Mouse (Mus musculus) limb, embryonic 11.5 days (tissue): ENCODE measurements around the gene Rps19bp1. TPM values are rescaled to one million over a fixed set of nuclear protein-coding genes. Genes with fewer than 3 reads are reported as not detected.

Experiments
- ATAC-seq: fragments of 200-750 bp; cut with Nextera tagmentation; 2 replicates; pipeline ENCODE4 v1.8.0; 2017; ENCODE audit warnings: low read depth; ENCODE audit not compliant: insufficient number of reproducible peaks, low FRiP score, low TSS enrichment
- DNase-seq: peaks from one replicate; pipeline ENCODE4 v3.0.0-alpha.2; 2015; ENCODE audit warnings: low spot score
- H3K27ac ChIP-seq: fragments of 300-500 bp; sonication (generic); replicated peaks from 2 replicates; pipeline ENCODE4 v1.5.1; 2014; ENCODE audit warnings: low read depth, mild to moderate bottlenecking, low read length
- H3K27me3 ChIP-seq: fragments of 300-500 bp; sonication (generic); 2 replicates; pipeline ENCODE4 v1.6.1; 2014; ENCODE audit warnings: mild to moderate bottlenecking, low read length, mixed read lengths; ENCODE audit not compliant: control insufficient read depth, insufficient read depth
- H3K36me3 ChIP-seq: fragments of 300-500 bp; sonication (generic); 2 replicates; pipeline ENCODE4 v1.6.1; 2014; ENCODE audit warnings: mild to moderate bottlenecking, low read length, moderate library complexity, mixed read lengths; ENCODE audit not compliant: control insufficient read depth, insufficient read depth
- H3K4me1 ChIP-seq: fragments of 300-500 bp; sonication (generic); 2 replicates; pipeline ENCODE4 v1.6.1; 2014; ENCODE audit warnings: low read length, mixed read lengths; ENCODE audit not compliant: control insufficient read depth, insufficient read depth
- H3K4me2 ChIP-seq: fragments of 300-500 bp; sonication (generic); 2 replicates; pipeline ENCODE4 v1.6.1; 2014; ENCODE audit warnings: low read depth, mild to moderate bottlenecking, moderate library complexity; ENCODE audit not compliant: severe bottlenecking
- H3K4me3 ChIP-seq: fragments of 300-500 bp; sonication (generic); 2 replicates; pipeline ENCODE4 v1.5.1; 2014; ENCODE audit warnings: low read depth, low read length
- H3K9ac ChIP-seq: fragments of 300-500 bp; sonication (generic); 2 replicates; pipeline ENCODE4 v1.6.1; 2014; ENCODE audit warnings: mild to moderate bottlenecking, low read length
- H3K9me3 ChIP-seq: fragments of 300-500 bp; sonication (generic); 2 replicates; pipeline ENCODE4 v1.6.1; 2016; ENCODE audit warnings: low read length; ENCODE audit not compliant: control insufficient read depth
- WGBS: fragments of 180-500 bp; shearing (Covaris S2); extraction: QIAGEN DNeasy Blood & Tissue Kit; methylation state at CpG from one replicate; pipeline ENCODE4 v1.1.7; 2014; 5-methylcytosine and 5-hydroxymethylcytosine counted together
- polyA plus RNA-seq: library from polyadenylated mRNA; unstranded; fragments of >200 nt; fragmentation: Nextera tagmentation; extraction: Ambion mirVana; gene quantifications from 2 replicates; pipeline ENCODE4 v1.2.1, GENCODE M21; 2014

Rps19bp1 gene
- 74.7 and 79.0 TPM in 2 replicates for polyA plus RNA-seq

GRCm38 (mm10) chr15:80263610-80264575, at the start of gene Rps19bp1:
TSS of gene Rps19bp1 (minus strand) at chr15:80264315.
- Histone ChIP-seq H3K27ac (peak within 1 kb of the TSS; percentile 3; the same call in 1 of the 2 replicates), H3K27me3 (no peaks in the 10 kb centered on the region), H3K4me3 (peak within 1 kb of the TSS; percentile 72), H3K4me1 (peaks cover 6% of the 10 kb centered on the region), H3K4me2 (peak within 1 kb of the TSS; percentile 73), H3K9ac (peak within 1 kb of the TSS; percentile 67), H3K9me3 (no peaks in the 10 kb centered on the region), H3K36me3 (0 out of 2 replicates have a peak, but pooled peaks cover 5% of the 10 kb centered on the region)
- DNase-seq = peak; percentile 95
- 1% methylated on average over 66 of the region's 66 CpGs for WGBS
- ATAC-seq = peak; percentile 81

GRCm38 (mm10) chr15:80306146-80306545, 42.0 kb upstream of the Rps19bp1 start:
- Histone ChIP-seq H3K36me3 (no peaks in the 10 kb centered on the region), H3K27me3 (no peaks in the 10 kb centered on the region), H3K9me3 (no peaks in the 10 kb centered on the region), H3K4me2 (no peak overlapping the region), H3K27ac (no peak overlapping the region), H3K9ac (no peak overlapping the region), H3K4me1 (no peaks in the 10 kb centered on the region), H3K4me3 (no peak overlapping the region)
- no peak for DNase-seq
- no peak for ATAC-seq
- WGBS = 40% methylated on average over 8 of the region's 8 CpGs

- Histone ChIP-seq H3K36me3 (no peaks in the 10 kb centered on the region), H3K4me2 (no peak overlapping the region), H3K27me3 (no peaks in the 10 kb centered on the region), H3K9ac (no peak overlapping the region), H3K4me1 (no peaks in the 10 kb centered on the region), H3K4me3 (no peak overlapping the region), H3K9me3 (no peaks in the 10 kb centered on the region), H3K27ac (no peak overlapping the region)
- DNase-seq = no peak
- no peak for ATAC-seq
- 91% methylated on average over 12 of the region's 12 CpGs for whole genome bisulfite sequencing
Observed at GRCm38 (mm10) chr15:80304188-80304587, 40.1 kb upstream of the Rps19bp1 start.

GRCm38 (mm10) chr15:80303779-80304178, 39.7 kb upstream of the Rps19bp1 start:
- WGBS = 58% methylated on average over 14 of the region's 14 CpGs
- Histone ChIP-seq H3K36me3 (no peaks in the 10 kb centered on the region), H3K27ac (no peak overlapping the region), H3K4me1 (no peaks in the 10 kb centered on the region), H3K4me2 (no peak overlapping the region), H3K9ac (no peak overlapping the region), H3K9me3 (no peaks in the 10 kb centered on the region), H3K27me3 (no peaks in the 10 kb centered on the region), H3K4me3 (no peak overlapping the region)
- DNase-seq = no peak
- no peak for ATAC-seq

- H3K9ac ChIP-seq = no peak overlapping the region
- no peak overlapping the region for H3K4me2 ChIP-seq
- WGBS = 94% methylated on average over 1 of the region's 1 CpGs
- no peak overlapping the region for H3K4me3 ChIP-seq
- DNase-seq = no peak
- no peak overlapping the region for H3K27ac ChIP-seq
- no peaks in the 10 kb centered on the region for H3K9me3 ChIP-seq
- no peaks in the 10 kb centered on the region for H3K27me3 ChIP-seq
- no peak for ATAC-seq
- no peaks in the 10 kb centered on the region for H3K4me1 ChIP-seq
- H3K36me3 ChIP-seq = no peaks in the 10 kb centered on the region
Observed at GRCm38 (mm10) chr15:80297146-80297545, 33.0 kb upstream of the Rps19bp1 start.

GRCm38 (mm10) chr15:80289436-80289835, 25.3 kb upstream of the Rps19bp1 start:
- no peak overlapping the region for H3K4me3 ChIP-seq
- DNase-seq (peak; percentile 80), ATAC-seq (no peak)
- 0 out of 2 replicates have a peak, but pooled peaks cover 3% of the 10 kb centered on the region for H3K4me1 ChIP-seq
- H3K27me3 ChIP-seq = peaks cover 55% of the 10 kb centered on the region
- H3K9ac ChIP-seq = no peak overlapping the region
- 7% methylated on average over 10 of the region's 10 CpGs for WGBS
- H3K4me2 ChIP-seq = no peak overlapping the region
- no peak overlapping the region for H3K27ac ChIP-seq
- no peaks in the 10 kb centered on the region for H3K9me3 ChIP-seq
- no peaks in the 10 kb centered on the region for H3K36me3 ChIP-seq

- WGBS = 2% methylated on average over 23 of the region's 23 CpGs
- ATAC-seq (no peak), DNase-seq (peak; percentile 43)
- Histone ChIP-seq H3K4me1 (0 out of 2 replicates have a peak, but pooled peaks cover 3% of the 10 kb centered on the region), H3K36me3 (no peaks in the 10 kb centered on the region), H3K27ac (no peak overlapping the region), H3K4me3 (peak overlapping the region; percentile 35), H3K27me3 (peaks cover 57% of the 10 kb centered on the region), H3K9me3 (no peaks in the 10 kb centered on the region), H3K4me2 (peak overlapping the region; percentile 92), H3K9ac (no peak overlapping the region)
Observed at GRCm38 (mm10) chr15:80288036-80288435, 23.9 kb upstream of the Rps19bp1 start.

- H3K4me2 ChIP-seq = peak within 1 kb of the TSS; percentile 92
- H3K27me3 ChIP-seq = peaks cover 57% of the 10 kb centered on the region
- H3K27ac ChIP-seq = no peak within 1 kb of the TSS
- peak within 1 kb of the TSS; percentile 35 for H3K4me3 ChIP-seq
- no peak for ATAC-seq
- peak; percentile 48 for DNase-seq
- H3K36me3 ChIP-seq = no peaks in the 10 kb centered on the region
- 1% methylated on average over 45 of the region's 50 CpGs for WGBS
- H3K9ac ChIP-seq = no peak within 1 kb of the TSS
- no peaks in the 10 kb centered on the region for H3K9me3 ChIP-seq
- 0 out of 2 replicates have a peak, but pooled peaks cover 3% of the 10 kb centered on the region for H3K4me1 ChIP-seq
Observed at GRCm38 (mm10) chr15:80286851-80287415, 22.8 kb upstream of the Rps19bp1 start, which contains the start of gene Cacna1i. TSS of gene Cacna1i (plus strand) at chr15:80287238.
